Mouse (Mus musculus): ENCODE results near the gene Vrk2. TPM values are rescaled to one million over a fixed set of nuclear protein-coding genes. Genes with fewer than 3 reads are reported as not detected.

Gene Vrk2
- polyA plus RNA-seq, 2 experiments, result 10.5 to 23.0 TPM

- no peaks in the 10 kb centered on the region for H3K27me3 ChIP-seq (ENCODE audit: control insufficient read depth, insufficient read depth, low read length)
- H3K9ac ChIP-seq (replicated peaks), result peak overlapping the region; percentile 96
- peak overlapping the region; percentile 87 for H3K4me2 ChIP-seq (ENCODE audit: low read depth)
- peaks cover 22% of the 10 kb centered on the region for H3K36me3 ChIP-seq (replicated peaks; ENCODE audit: control insufficient read depth, insufficient read depth, low read depth)
- H3K4me3 ChIP-seq (ENCODE audit: insufficient read depth in 1 of 2, low read depth in 2 of 2, low read length in 2 of 2), result peak overlapping the region; percentile 80 to 94
- H3K27ac ChIP-seq, result peak overlapping the region; percentile 93
- ATAC-seq (ENCODE audit: insufficient read depth), result no peak
- DNase-seq (ENCODE audit: low read depth in 3 of 3, low spot score in 3 of 3), result peak in 1 of 3 experiments; percentile 15
- no peaks in the 10 kb centered on the region for H3K9me3 ChIP-seq (ENCODE audit: control insufficient read depth, low read length)
- WGBS (ENCODE audit: insufficient replicate concordance), result 24% methylated on average over 6 of the region's 6 CpGs
- TF ChIP-seq CTCF (IDR thresholded peaks at IDR 0.05; ENCODE audit: low read depth) (no peak), EP300 (IDR thresholded peaks at IDR 0.05; ENCODE audit: low read depth) (no peak)
- peaks cover 22 to 34% of the 10 kb centered on the region in 2 experiments for H3K4me1 ChIP-seq (replicated peaks; ENCODE audit: control insufficient read depth in 2 of 2, insufficient read depth in 2 of 2, low read length in 1 of 2)
Observed at GRCm38 (mm10) chr11:26592395-26593053, 1.3 kb downstream of the Vrk2 start.

- peak; percentile 23; the same call in 1 of the 2 replicates for ATAC-seq (ENCODE audit: insufficient read depth)
- WGBS (ENCODE audit: insufficient replicate concordance), result 75% methylated on average over 1 of the region's 1 CpGs
- Histone ChIP-seq H3K4me2 (ENCODE audit: low read depth) (no peak overlapping the region), H3K4me3 (ENCODE audit: insufficient read depth in 1 of 2, low read depth in 2 of 2, low read length in 2 of 2) (no peak overlapping the region), H3K36me3 (replicated peaks; ENCODE audit: control insufficient read depth, insufficient read depth, low read depth) (peaks cover 24% of the 10 kb centered on the region), H3K27ac (no peak overlapping the region), H3K27me3 (ENCODE audit: control insufficient read depth, insufficient read depth, low read length) (no peaks in the 10 kb centered on the region), H3K9me3 (ENCODE audit: control insufficient read depth, low read length) (no peaks in the 10 kb centered on the region), H3K4me1 (replicated peaks; ENCODE audit: control insufficient read depth in 2 of 2, insufficient read depth in 2 of 2, low read length in 1 of 2) (peaks cover 0 to 4% of the 10 kb centered on the region in 2 experiments; a peak in 2 of 4 replicates), H3K9ac (replicated peaks) (no peak overlapping the region)
- no peak for DNase-seq (ENCODE audit: low read depth in 3 of 3, low spot score in 3 of 3)
- TF ChIP-seq CTCF (IDR thresholded peaks at IDR 0.05; ENCODE audit: low read depth), result no peak
- no peak for TF ChIP-seq EP300 (IDR thresholded peaks at IDR 0.05; ENCODE audit: low read depth)
Observed at GRCm38 (mm10) chr11:26587184-26587524, 6.6 kb downstream of the Vrk2 start.

GRCm38 (mm10) chr11:26586367-26587183 is 7.2 kb downstream of the Vrk2 start:
- TF ChIP-seq EP300 (IDR thresholded peaks at IDR 0.05; ENCODE audit: low read depth), result no peak
- TF ChIP-seq CTCF (IDR thresholded peaks at IDR 0.05; ENCODE audit: low read depth), result no peak
- Histone ChIP-seq H3K4me1 (replicated peaks; ENCODE audit: control insufficient read depth in 2 of 2, insufficient read depth in 2 of 2, low read length in 1 of 2) (peaks cover 0 to 4% of the 10 kb centered on the region in 2 experiments; a peak in 2 of 4 replicates), H3K9me3 (ENCODE audit: control insufficient read depth, low read length) (no peaks in the 10 kb centered on the region), H3K4me3 (ENCODE audit: insufficient read depth in 1 of 2, low read depth in 2 of 2, low read length in 2 of 2) (no peak overlapping the region), H3K27ac (no peak overlapping the region; the same call in 1 of the 2 replicates), H3K36me3 (replicated peaks; ENCODE audit: control insufficient read depth, insufficient read depth, low read depth) (peaks cover 24% of the 10 kb centered on the region), H3K9ac (replicated peaks) (no peak overlapping the region), H3K27me3 (ENCODE audit: control insufficient read depth, insufficient read depth, low read length) (no peaks in the 10 kb centered on the region), H3K4me2 (ENCODE audit: low read depth) (no peak overlapping the region)
- ATAC-seq (ENCODE audit: insufficient read depth) (0 out of 2 replicates have a peak, but pooled peaks have one; percentile 7), DNase-seq (ENCODE audit: low read depth in 3 of 3, low spot score in 3 of 3) (no peak)
- WGBS (ENCODE audit: insufficient replicate concordance), result 70% methylated on average over 6 of the region's 6 CpGs

GRCm38 (mm10) chr11:26585409-26586366 is 8.1 kb downstream of the Vrk2 start:
- Histone ChIP-seq H3K27me3 (ENCODE audit: control insufficient read depth, insufficient read depth, low read length) (no peaks in the 10 kb centered on the region), H3K4me3 (ENCODE audit: insufficient read depth in 1 of 2, low read depth in 2 of 2, low read length in 2 of 2) (no peak overlapping the region), H3K27ac (no peak overlapping the region), H3K4me1 (replicated peaks; ENCODE audit: control insufficient read depth in 2 of 2, insufficient read depth in 2 of 2, low read length in 1 of 2) (peaks cover 0 to 4% of the 10 kb centered on the region in 2 experiments; a peak in 2 of 4 replicates), H3K4me2 (ENCODE audit: low read depth) (no peak overlapping the region), H3K9me3 (ENCODE audit: control insufficient read depth, low read length) (no peaks in the 10 kb centered on the region), H3K36me3 (replicated peaks; ENCODE audit: control insufficient read depth, insufficient read depth, low read depth) (peaks cover 20% of the 10 kb centered on the region), H3K9ac (replicated peaks) (no peak overlapping the region)
- WGBS (ENCODE audit: insufficient replicate concordance), result 81% methylated on average over 17 of the region's 17 CpGs
- no peak for TF ChIP-seq EP300 (IDR thresholded peaks at IDR 0.05; ENCODE audit: low read depth)
- no peak for TF ChIP-seq CTCF (IDR thresholded peaks at IDR 0.05; ENCODE audit: low read depth)
- ATAC-seq (ENCODE audit: insufficient read depth) (no peak), DNase-seq (ENCODE audit: low read depth in 3 of 3, low spot score in 3 of 3) (no peak)

Data from liver, embryonic 14.5 days (tissue).